In genomic region chr11:65903944-65904343, GRCm38 (mm10) we compare ENCODE assay signal across 21 mouse cellular contexts.
DNase-seq lines count a peak whose midpoint lies in the region; ATAC-seq and TF ChIP-seq lines count a peak whose summit lies in the region.
"Had no signal": no experiment of that assay in that cellular context is flagged by ENCODE, and none has a peak within 500 bp of the region (broad histone marks: within the 10 kb centered on the region; RNA-seq: fewer than 3 reads in every experiment).

No protein-coding gene starts in this region.

- H3K4me2 ChIP-seq in heart, embryonic 12.5 days = no peak overlapping the region
- H3K4me2 ChIP-seq: embryonic facial prominence, embryonic 12.5 days; forebrain, embryonic 13.5 days; forebrain, embryonic 15.5 days had no signal

- no peaks in the 10 kb centered on the region for H3K9me3 ChIP-seq in heart, embryonic 12.5 days (replicated peaks)
- H3K9me3 ChIP-seq in MEL (replicated peaks; ENCODE audit: insufficient read depth, low read length) = no peaks in the 10 kb centered on the region
- H3K9me3 ChIP-seq: embryonic facial prominence, embryonic 10.5 days; embryonic facial prominence, embryonic 12.5 days; forebrain, embryonic 13.5 days; forebrain, embryonic 15.5 days; G1E had no signal

- ATAC-seq in heart, embryonic 12.5 days (ENCODE audit: insufficient number of reproducible peaks, low FRiP score) = no peak
- peak; percentile 60 for ATAC-seq in megakaryocyte, adult 5-6 weeks (ENCODE audit: poor library complexity, severe bottlenecking)
- ATAC-seq: forebrain, embryonic 13.5 days; forebrain, embryonic 15.5 days; forebrain, postnatal 0 days had no signal

- no peak overlapping the region for H3K27ac ChIP-seq in heart, embryonic 12.5 days (ENCODE audit: poor library complexity, severe bottlenecking)
- no peak overlapping the region for H3K27ac ChIP-seq in MEL (ENCODE audit: control insufficient read depth, low read depth, low read length)
- H3K27ac ChIP-seq: embryonic facial prominence, embryonic 10.5 days; embryonic facial prominence, embryonic 12.5 days; forebrain, embryonic 13.5 days; forebrain, embryonic 15.5 days had no signal

- TF ChIP-seq CTCF in MEL (IDR thresholded peaks at IDR 0.05 in 2 of 3, conservative IDR thresholded peaks at IDR 0.05 in 1 of 3; ENCODE audit: control insufficient read depth in 1 of 3, insufficient read depth in 1 of 3, low read depth in 2 of 3, low read length in 3 of 3, poor library complexity in 1 of 3, severe bottlenecking in 1 of 3) = no peak

- H3K36me3 ChIP-seq in heart, embryonic 12.5 days = no peaks in the 10 kb centered on the region
- no peaks in the 10 kb centered on the region for H3K36me3 ChIP-seq in MEL (ENCODE audit: control insufficient read depth in 1 of 2, insufficient read depth in 2 of 2, low read length in 2 of 2)
- H3K36me3 ChIP-seq: embryonic facial prominence, embryonic 10.5 days; embryonic facial prominence, embryonic 12.5 days; forebrain, embryonic 15.5 days; G1E had no signal

- WGBS in heart, embryonic 12.5 days = 63% methylated on average over 2 of the region's 2 CpGs

- H3K9ac ChIP-seq in heart, embryonic 12.5 days = peak overlapping the region; percentile 7; the same call in 1 of the 2 replicates
- H3K9ac ChIP-seq in MEL (ENCODE audit: control insufficient read depth, low read depth, low read length, poor library complexity, severe bottlenecking) = no peak overlapping the region
- H3K9ac ChIP-seq: embryonic facial prominence, embryonic 12.5 days; forebrain, embryonic 13.5 days; forebrain, embryonic 15.5 days; forebrain, postnatal 0 days had no signal

- no peak for TF ChIP-seq POLR2A in MEL (IDR thresholded peaks at IDR 0.05; ENCODE audit: control insufficient read depth in 1 of 2, insufficient read depth in 1 of 2, low read depth in 1 of 2, low read length in 2 of 2, poor library complexity in 1 of 2)

- no peaks in the 10 kb centered on the region for H3K4me1 ChIP-seq in heart, embryonic 12.5 days (replicated peaks)
- no peaks in the 10 kb centered on the region for H3K4me1 ChIP-seq in MEL (ENCODE audit: control insufficient read depth in 1 of 2, insufficient read depth in 2 of 2, low read length in 2 of 2)
- H3K4me1 ChIP-seq: embryonic facial prominence, embryonic 10.5 days; embryonic facial prominence, embryonic 12.5 days; forebrain, embryonic 13.5 days; forebrain, embryonic 15.5 days had no signal

- TF ChIP-seq EP300 in MEL (IDR thresholded peaks at IDR 0.05; ENCODE audit: low read depth in 1 of 2, low read length in 2 of 2) = no peak

- H3K27me3 ChIP-seq in heart, embryonic 12.5 days (replicated peaks) = no peaks in the 10 kb centered on the region
- no peaks in the 10 kb centered on the region; a peak in 2 of 4 replicates for H3K27me3 ChIP-seq in MEL (ENCODE audit: control insufficient read depth in 1 of 2, insufficient read depth in 2 of 2, low read length in 2 of 2)
- H3K27me3 ChIP-seq: embryonic facial prominence, embryonic 12.5 days; forebrain, embryonic 13.5 days; forebrain, embryonic 15.5 days had no signal

- H3K79me2 ChIP-seq in MEL (ENCODE audit: control insufficient read depth, insufficient read depth, low read length, poor library complexity) = no peaks in the 10 kb centered on the region

- H3K4me3 ChIP-seq in heart, embryonic 12.5 days = no peak overlapping the region
- H3K4me3 ChIP-seq in MEL (ENCODE audit: control insufficient read depth in 1 of 2, insufficient read depth in 1 of 2, low read depth in 2 of 2, low read length in 2 of 2) = no peak overlapping the region
- H3K4me3 ChIP-seq: embryonic facial prominence, embryonic 10.5 days; embryonic facial prominence, embryonic 12.5 days; forebrain, embryonic 13.5 days; forebrain, embryonic 15.5 days had no signal

- no peak for DNase-seq in heart, adult 18-20 months
- DNase-seq in MEL (ENCODE audit: low read depth, low spot score) = peak; percentile 4
- DNase-seq in layer of hippocampus, postnatal 36 days = no peak
- no peak for DNase-seq in ovary, postnatal 36 days (ENCODE audit: low spot score)
- DNase-seq in lung, postnatal 25 days (ENCODE audit: low spot score) = no peak
- DNase-seq: adrenal gland, adult 2 months; adrenal gland, postnatal 10 days; adrenal gland, postnatal 25 days; cerebellum, adult 11 months; cerebellum, adult 18-20 months; cerebellum, adult 8-10 months; cerebellum, adult 9-11 months; cerebellum, postnatal 25 days; forebrain, postnatal 0 days had no signal

- no peak for TF ChIP-seq RAD21 in MEL (IDR thresholded peaks at IDR 0.05; ENCODE audit: low read depth, low read length)

TF ChIP-seq in MEL, 35 proteins besides CTCF, POLR2A, EP300 and RAD21:
- TF ChIP-seq USF1 (IDR thresholded peaks at IDR 0.05; ENCODE audit: low read depth, low read length) (no peak), TAL1 (IDR thresholded peaks at IDR 0.05; ENCODE audit: low read length) (no peak), ZMIZ1 (IDR thresholded peaks at IDR 0.05; ENCODE audit: low read depth, low read length) (no peak), MAFK (IDR thresholded peaks at IDR 0.05; ENCODE audit: borderline replicate concordance, low read depth, low read length) (no peak)
